Mouse (Mus musculus) stomach, embryonic 14.5 days (tissue): Measurements from ENCODE around the gene Eif4b. TPM values are rescaled to one million over a fixed set of nuclear protein-coding genes. Genes with fewer than 3 reads are reported as not detected.

Experiments used
- ATAC-seq: fragments of 200-750 bp; cut with Nextera tagmentation; 2 replicates; pipeline ENCODE4 v1.8.0; 2017; ENCODE audit warnings: low read depth, moderate TSS enrichment; ENCODE audit not compliant: insufficient number of reproducible peaks, insufficient read depth, low FRiP score
- H3K27ac ChIP-seq: fragments of 300-500 bp; sonication (generic); 2 replicates; pipeline ENCODE4 v1.5.1; 2014; ENCODE audit warnings: mild to moderate bottlenecking, low read length, moderate library complexity, mixed read lengths
- H3K27me3 ChIP-seq: fragments of 300-500 bp; sonication (generic); 2 replicates; pipeline ENCODE4 v1.6.1; 2014; ENCODE audit warnings: low read length, control low read depth, mixed read lengths; ENCODE audit not compliant: control insufficient read depth, insufficient read depth
- H3K36me3 ChIP-seq: fragments of 300-500 bp; sonication (generic); 2 replicates; pipeline ENCODE4 v1.6.1; 2014; ENCODE audit warnings: mild to moderate bottlenecking, control low read depth, low read length, moderate library complexity, mixed read lengths; ENCODE audit not compliant: control insufficient read depth, insufficient read depth
- H3K4me1 ChIP-seq: fragments of 300-500 bp; sonication (generic); 2 replicates; pipeline ENCODE4 v1.6.1; 2014; ENCODE audit warnings: low read length, control low read depth, mixed read lengths; ENCODE audit not compliant: control insufficient read depth, insufficient read depth
- H3K4me2 ChIP-seq: fragments of 300-500 bp; sonication (generic); replicated peaks from 2 replicates; pipeline ENCODE4 v1.6.1; 2014; ENCODE audit warnings: low read depth, low read length, control low read depth
- H3K4me3 ChIP-seq: fragments of 300-500 bp; sonication (generic); 2 replicates; pipeline ENCODE4 v1.5.1; 2014; ENCODE audit warnings: low read depth, low read length, control low read depth
- H3K9ac ChIP-seq: fragments of 300-500 bp; sonication (generic); replicated peaks from 2 replicates; pipeline ENCODE4 v1.6.1; 2014; ENCODE audit warnings: low read depth, mild to moderate bottlenecking, control low read depth, low read length, moderate library complexity, mixed read lengths
- H3K9me3 ChIP-seq: fragments of 300-500 bp; sonication (generic); 2 replicates; pipeline ENCODE4 v1.6.1; 2016; ENCODE audit warnings: low read depth, low read length, control low read depth; ENCODE audit not compliant: control insufficient read depth
- WGBS: fragments of 180-500 bp; shearing (Covaris S2); extraction: QIAGEN DNeasy Blood & Tissue Kit; methylation state at CpG from one replicate; pipeline ENCODE4 v1.1.7; 2014; 5-methylcytosine and 5-hydroxymethylcytosine counted together
- polyA plus RNA-seq: library from polyadenylated mRNA; unstranded; fragments of >200 nt; fragmentation: Nextera tagmentation; extraction: Ambion mirVana; gene quantifications from 2 replicates; pipeline ENCODE4 v1.2.1, GENCODE M21; 2014

Eif4b gene
- polyA plus RNA-seq, 1 experiment from 2014 or later = 129 TPM

GRCm38 (mm10) chr15:102080429-102080828 is 6.9 kb downstream of the Eif4b start:
- Histone ChIP-seq H3K4me1 (peaks cover 8% of the 10 kb centered on the region; the same call in 1 of the 2 replicates), H3K9ac (no peak overlapping the region), H3K4me2 (no peak overlapping the region), H3K4me3 (no peak overlapping the region), H3K27me3 (no peaks in the 10 kb centered on the region), H3K9me3 (no peaks in the 10 kb centered on the region), H3K27ac (no peak overlapping the region), H3K36me3 (peaks cover 35% of the 10 kb centered on the region)
- 62% methylated on average over 2 of the region's 2 CpGs for WGBS
- ATAC-seq = no peak

DNA sequence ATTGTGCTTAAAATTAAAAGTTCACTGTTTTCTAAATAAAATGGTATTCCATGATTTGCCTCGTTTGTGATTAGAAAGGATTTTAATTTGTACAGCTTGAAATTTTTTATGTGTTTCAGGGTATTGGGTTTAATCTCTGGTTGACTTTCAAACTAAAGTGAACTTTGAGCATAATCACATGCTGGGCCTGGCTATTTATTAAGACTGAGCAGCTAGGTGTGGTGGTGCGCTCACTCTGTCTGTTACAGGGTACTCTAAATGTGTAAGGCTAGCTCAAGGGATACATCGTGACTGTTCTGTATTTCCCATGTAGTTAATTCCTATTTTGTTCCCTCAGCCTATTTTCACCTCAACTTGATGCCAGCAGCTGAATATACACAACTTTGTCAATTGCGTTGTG is 8.6 kb downstream of the Eif4b start:
- Histone ChIP-seq H3K9ac (no peak overlapping the region), H3K27ac (no peak overlapping the region), H3K4me1 (no peaks in the 10 kb centered on the region), H3K9me3 (no peaks in the 10 kb centered on the region), H3K4me3 (no peak overlapping the region), H3K36me3 (peaks cover 52% of the 10 kb centered on the region), H3K27me3 (no peaks in the 10 kb centered on the region), H3K4me2 (no peak overlapping the region)
- 87% methylated on average over 4 of the region's 4 CpGs for WGBS
- no peak for ATAC-seq

- Histone ChIP-seq H3K4me1 (no peaks in the 10 kb centered on the region), H3K4me3 (no peak overlapping the region), H3K9me3 (no peaks in the 10 kb centered on the region), H3K9ac (no peak overlapping the region), H3K27me3 (no peaks in the 10 kb centered on the region), H3K4me2 (no peak overlapping the region), H3K36me3 (peaks cover 61% of the 10 kb centered on the region), H3K27ac (no peak overlapping the region)
- ATAC-seq = no peak
- WGBS = 77% methylated on average over 4 of the region's 4 CpGs
Observed at GRCm38 (mm10) chr15:102083028-102083427, 9.5 kb downstream of the Eif4b start.

- no peak overlapping the region for H3K4me2 ChIP-seq
- no peak for ATAC-seq
- peaks cover 99% of the 10 kb centered on the region for H3K36me3 ChIP-seq
- H3K9me3 ChIP-seq = no peaks in the 10 kb centered on the region
- H3K9ac ChIP-seq = no peak overlapping the region
- no peaks in the 10 kb centered on the region for H3K27me3 ChIP-seq
- no peak overlapping the region for H3K4me3 ChIP-seq
- no peaks in the 10 kb centered on the region for H3K4me1 ChIP-seq
- H3K27ac ChIP-seq = no peak overlapping the region
- 72% methylated on average over 12 of the region's 12 CpGs for WGBS
Observed at GRCm38 (mm10) chr15:102089914-102090585, 16.5 kb downstream of the Eif4b start.

- Histone ChIP-seq H3K27me3 (no peaks in the 10 kb centered on the region), H3K4me3 (no peak overlapping the region), H3K36me3 (peaks cover 99% of the 10 kb centered on the region), H3K4me2 (no peak overlapping the region), H3K9me3 (no peaks in the 10 kb centered on the region), H3K9ac (no peak overlapping the region), H3K27ac (no peak overlapping the region), H3K4me1 (no peaks in the 10 kb centered on the region)
- 83% methylated on average over 12 of the region's 12 CpGs for WGBS
- ATAC-seq = no peak
Observed at GRCm38 (mm10) chr15:102091063-102091679, 17.6 kb downstream of the Eif4b start.

DNA sequence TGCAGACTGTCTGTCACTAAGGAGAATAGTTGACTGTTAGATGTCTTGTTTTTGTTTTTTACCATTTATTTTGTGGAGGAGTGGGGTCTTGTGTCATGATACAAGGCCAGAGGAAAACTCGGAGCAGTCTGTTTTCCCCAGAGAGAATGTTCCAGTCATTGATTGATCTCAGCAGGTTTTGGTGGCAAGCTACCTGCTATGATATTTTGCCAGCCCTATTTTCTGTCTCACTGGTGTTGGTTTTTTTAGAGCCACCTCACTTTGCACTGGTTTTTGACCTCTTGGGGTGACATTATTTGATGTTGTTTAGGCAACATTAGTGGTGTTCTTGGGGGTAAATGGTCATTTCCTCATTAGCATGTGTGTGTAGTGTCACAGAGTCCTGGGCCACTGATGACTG is 18.1 kb downstream of the Eif4b start:
- WGBS = 83% methylated on average over 1 of the region's 1 CpGs
- no peak for ATAC-seq
- H3K27me3 ChIP-seq = no peaks in the 10 kb centered on the region
- H3K4me1 ChIP-seq = no peaks in the 10 kb centered on the region
- no peaks in the 10 kb centered on the region for H3K9me3 ChIP-seq
- no peak overlapping the region for H3K9ac ChIP-seq
- no peak overlapping the region for H3K4me2 ChIP-seq
- no peak overlapping the region for H3K4me3 ChIP-seq
- H3K27ac ChIP-seq = no peak overlapping the region
- H3K36me3 ChIP-seq = peaks cover 96% of the 10 kb centered on the region

DNA sequence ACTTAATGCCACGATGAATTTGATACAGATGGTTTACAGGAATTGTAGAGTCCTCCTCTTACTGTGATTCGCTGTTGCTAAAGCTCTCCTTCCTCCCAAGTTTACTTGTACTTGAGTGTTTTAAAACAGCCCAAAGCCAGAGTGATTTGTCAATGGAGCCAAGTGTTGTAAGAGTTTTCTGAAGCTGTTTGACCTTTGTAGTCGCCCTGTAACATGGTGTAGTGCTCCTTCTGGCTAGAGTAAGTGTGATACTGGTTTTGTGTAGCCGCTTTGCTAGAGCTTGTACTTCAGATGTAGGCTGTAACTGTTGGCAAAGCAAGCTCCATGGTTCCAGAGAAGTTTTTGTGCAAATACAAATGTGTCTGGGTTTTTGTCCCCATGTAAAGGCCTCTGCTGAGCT is 18.6 kb downstream of the Eif4b start:
- peaks cover 93% of the 10 kb centered on the region for H3K36me3 ChIP-seq
- H3K4me3 ChIP-seq = no peak overlapping the region
- no peak overlapping the region for H3K27ac ChIP-seq
- no peaks in the 10 kb centered on the region; the same call in 1 of the 2 replicates for H3K4me1 ChIP-seq
- no peak overlapping the region for H3K9ac ChIP-seq
- no peaks in the 10 kb centered on the region for H3K27me3 ChIP-seq
- 80% methylated on average over 4 of the region's 4 CpGs for WGBS
- no peak overlapping the region for H3K4me2 ChIP-seq
- ATAC-seq = no peak
- no peaks in the 10 kb centered on the region for H3K9me3 ChIP-seq

- Histone ChIP-seq H3K4me3 (no peak overlapping the region), H3K4me2 (no peak overlapping the region), H3K27me3 (no peaks in the 10 kb centered on the region), H3K4me1 (peaks cover 16% of the 10 kb centered on the region), H3K36me3 (peaks cover 80% of the 10 kb centered on the region), H3K27ac (no peak overlapping the region), H3K9me3 (no peaks in the 10 kb centered on the region), H3K9ac (no peak overlapping the region)
- no peak for ATAC-seq
- WGBS = 54% methylated on average over 2 of the region's 2 CpGs
Observed at GRCm38 (mm10) chr15:102094157-102094556, 20.6 kb downstream of the Eif4b start.
